Mouse (Mus musculus) C2C12 (cell line): ENCODE measurements around the gene Ank2.

ENCODE experiments used
- CEBPB ChIP-seq: IDR thresholded peaks from one replicate; pipeline ENCODE4 v1.6.1; 2011; ENCODE audit warnings: low read depth, mild to moderate bottlenecking, control low read depth, moderate library complexity
- CTCF ChIP-seq: IDR thresholded peaks from one replicate; pipeline ENCODE4 v1.5.1; 2011; ENCODE audit not compliant: control insufficient read depth, insufficient read depth, insufficient read length
- FOSL1 ChIP-seq: IDR thresholded peaks from one replicate; pipeline ENCODE4 v1.8.0; 2011; ENCODE audit warnings: mild to moderate bottlenecking, low read length; ENCODE audit not compliant: poor library complexity, insufficient read depth, severe bottlenecking
- MAX ChIP-seq: IDR thresholded peaks from one replicate; pipeline ENCODE4 v1.6.1; 2011; ENCODE audit warnings: mild to moderate bottlenecking, control low read depth
- MYOD1 ChIP-seq: IDR thresholded peaks from one replicate; pipeline ENCODE4 v1.6.1; 2011; ENCODE audit warnings: low read depth; ENCODE audit not compliant: control insufficient read depth, insufficient read length
- USF1 ChIP-seq: IDR thresholded peaks from one replicate; pipeline ENCODE4 v1.6.1; 2011; ENCODE audit warnings: low read depth, mild to moderate bottlenecking, control low read depth, moderate library complexity

DNA sequence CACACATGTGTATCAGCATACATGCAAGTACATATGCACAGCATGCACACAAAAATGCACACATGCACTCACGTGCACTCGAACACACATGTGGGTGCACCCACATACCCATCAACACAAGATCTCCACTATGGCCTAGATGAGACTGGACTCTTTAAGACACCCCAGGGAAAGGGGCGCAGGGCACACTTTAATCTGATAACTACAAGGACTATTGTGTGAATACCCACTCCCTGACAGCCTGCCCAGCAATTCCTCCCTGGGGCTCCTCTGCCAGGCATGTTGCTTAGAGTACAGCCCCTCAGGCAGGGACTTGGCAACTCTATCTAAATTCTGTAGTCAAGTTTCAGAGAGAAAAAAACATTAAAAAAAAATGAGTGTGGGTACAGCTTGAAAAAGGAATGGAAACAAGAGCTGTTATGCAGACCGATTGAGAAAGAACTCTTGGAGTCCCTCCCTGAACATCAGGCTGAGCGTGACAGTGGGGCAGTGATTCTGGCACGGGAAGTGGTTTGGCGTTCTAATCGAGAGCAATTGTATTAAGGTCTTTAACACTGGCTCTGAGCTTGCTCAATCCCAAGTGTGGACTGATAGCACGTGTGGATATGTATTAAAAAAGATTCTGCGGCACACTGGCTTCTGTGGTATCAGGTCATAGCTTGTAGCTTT lies 580.2 kb downstream of the Ank2 start:
- no peak for TF ChIP-seq CTCF
- no peak for TF ChIP-seq CEBPB
- TF ChIP-seq USF1, result no peak
- TF ChIP-seq MYOD1, result no peak
- no peak for TF ChIP-seq MAX
- no peak for TF ChIP-seq FOSL1
